In genomic region chr5:114113334-114113733, GRCm38 (mm10) we compare ENCODE assay signal across 18 mouse cellular contexts. TPM values are rescaled to one million over a fixed set of nuclear protein-coding genes. Genes with fewer than 3 reads are reported as not detected.
A peak's percentile ranks its signal among the peaks of the same experiment; 100 is the strongest.
DNase-seq lines count a peak whose midpoint lies in the region; ATAC-seq and TF ChIP-seq lines count a peak whose summit lies in the region.
"Had no signal": no experiment of that assay in that cellular context is flagged by ENCODE, and none has a peak within 500 bp of the region (broad histone marks: within the 10 kb centered on the region; RNA-seq: fewer than 3 reads in every experiment).

No protein-coding gene starts in this region.

- H3K4me1 ChIP-seq in liver, postnatal 0 days (ENCODE audit: insufficient read depth): no peaks in the 10 kb centered on the region
- H3K4me1 ChIP-seq in G1E (ENCODE audit: insufficient read depth, low read depth, low read length): no peaks in the 10 kb centered on the region
- no peaks in the 10 kb centered on the region for H3K4me1 ChIP-seq in forebrain, embryonic 16.5 days (replicated peaks; ENCODE audit: control insufficient read depth, insufficient read depth, low read length)
- H3K4me1 ChIP-seq: embryonic facial prominence, embryonic 12.5 days; midbrain, embryonic 10.5 days had no signal

- H3K9ac ChIP-seq in liver, postnatal 0 days (replicated peaks): no peak overlapping the region
- H3K9ac ChIP-seq in forebrain, embryonic 16.5 days (replicated peaks; ENCODE audit: low read depth, low read length): no peak overlapping the region
- H3K9ac ChIP-seq: embryonic facial prominence, embryonic 12.5 days; hindbrain, embryonic 14.5 days had no signal

- no peak overlapping the region for H3K4me3 ChIP-seq in liver, postnatal 0 days (ENCODE audit: low read depth, low read length)
- no peak overlapping the region for H3K4me3 ChIP-seq in G1E (ENCODE audit: low read depth, low read length)
- no peak overlapping the region for H3K4me3 ChIP-seq in forebrain, embryonic 16.5 days (replicated peaks; ENCODE audit: low read length)
- H3K4me3 ChIP-seq: embryonic facial prominence, embryonic 12.5 days; midbrain, embryonic 10.5 days had no signal

- WGBS in liver, postnatal 0 days (ENCODE audit: insufficient replicate concordance): 86% methylated on average over 6 of the region's 6 CpGs
- WGBS in forebrain, embryonic 16.5 days: 88% methylated on average over 6 of the region's 6 CpGs

- H3K27me3 ChIP-seq in liver, postnatal 0 days (ENCODE audit: insufficient read depth, low read length): no peaks in the 10 kb centered on the region
- no peaks in the 10 kb centered on the region for H3K27me3 ChIP-seq in G1E (ENCODE audit: insufficient read depth, low read length)
- no peaks in the 10 kb centered on the region for H3K27me3 ChIP-seq in splenic B cell, adult 2 months (ENCODE audit: control insufficient read depth, insufficient read depth, low read length, poor library complexity, severe bottlenecking)
- H3K27me3 ChIP-seq in forebrain, embryonic 16.5 days (replicated peaks; ENCODE audit: control insufficient read depth, insufficient read depth, low read length): no peaks in the 10 kb centered on the region
- H3K27me3 ChIP-seq: embryonic facial prominence, embryonic 12.5 days had no signal

- H3K4me2 ChIP-seq in liver, postnatal 0 days (ENCODE audit: low read depth, low read length): no peak overlapping the region
- H3K4me2 ChIP-seq in forebrain, embryonic 16.5 days (ENCODE audit: low read length): no peak overlapping the region
- H3K4me2 ChIP-seq: embryonic facial prominence, embryonic 12.5 days; heart, embryonic 11.5 days; hindbrain, embryonic 14.5 days had no signal

- no peak overlapping the region for H3K27ac ChIP-seq in liver, postnatal 0 days (ENCODE audit: low read depth)
- H3K27ac ChIP-seq in forebrain, embryonic 16.5 days (ENCODE audit: low read length): no peak overlapping the region
- H3K27ac ChIP-seq: embryonic facial prominence, embryonic 12.5 days; hindbrain, embryonic 14.5 days; midbrain, embryonic 10.5 days had no signal

- H3K36me3 ChIP-seq in liver, postnatal 0 days (replicated peaks; ENCODE audit: insufficient read depth, low read length): peaks cover 27% of the 10 kb centered on the region
- H3K36me3 ChIP-seq in G1E (replicated peaks): peaks cover 97% of the 10 kb centered on the region
- H3K36me3 ChIP-seq in splenic B cell, adult 2 months (ENCODE audit: control insufficient read depth, insufficient read depth, low read length, poor library complexity, severe bottlenecking): peaks cover 2% of the 10 kb centered on the region
- H3K36me3 ChIP-seq in forebrain, embryonic 16.5 days (ENCODE audit: control insufficient read depth, insufficient read depth): peaks cover 34% of the 10 kb centered on the region

- no peak for ATAC-seq in liver, postnatal 0 days
- ATAC-seq in G1E (ENCODE audit: extremely low read depth, insufficient number of reproducible peaks, low FRiP score, poor library complexity, severe bottlenecking): no peak
- no peak for ATAC-seq in forebrain, embryonic 16.5 days

- TF ChIP-seq EP300 in liver, postnatal 0 days (IDR thresholded peaks at IDR 0.05; ENCODE audit: low read depth): no peak

- DNase-seq in embryo, embryonic 10.5 days (ENCODE audit: low spot score): peak; percentile 22
- no peak for DNase-seq in embryo, embryonic 9.5 days (ENCODE audit: extremely low spot score)
- DNase-seq in liver, postnatal 0 days: no peak
- no peak for DNase-seq in liver
- DNase-seq in G1E (ENCODE audit: low spot score): no peak
- peak; percentile 28 for DNase-seq in splenic B cell, adult 2 months (ENCODE audit: low read depth, low spot score)
- no peak for DNase-seq in c-Kit-positive CD71-positive TER-119-positive erythroid progenitor cells, embryonic 14.5 days (ENCODE audit: low spot score)
- DNase-seq: cerebellum, adult 9-10 months; kidney, adult 9 months; layer of hippocampus, adult 9-11 months; lung, adult 18-20 months; thymus, adult 18-20 months had no signal

- peak; percentile 44 for TF ChIP-seq CTCF in liver, postnatal 0 days (IDR thresholded peaks at IDR 0.05; ENCODE audit: low read depth)
- TF ChIP-seq CTCF in G1E (IDR thresholded peaks at IDR 0.05; ENCODE audit: low read depth, low read length): peak; percentile 18; the same call in 1 of the 2 replicates

- H3K9me3 ChIP-seq in liver, postnatal 0 days (ENCODE audit: low read length): no peaks in the 10 kb centered on the region; the same call in 1 of the 2 replicates
- no peaks in the 10 kb centered on the region for H3K9me3 ChIP-seq in G1E (replicated peaks)
- no peaks in the 10 kb centered on the region for H3K9me3 ChIP-seq in forebrain, embryonic 16.5 days (ENCODE audit: control insufficient read depth, low read length)
- H3K9me3 ChIP-seq: embryonic facial prominence, embryonic 12.5 days; midbrain, embryonic 10.5 days had no signal

RNA-seq across cellular contexts. Expression of gene Alkbh2, which starts 14.7 kb away (rescaled TPM):
- 4.5 and 5.7 TPM in 2 replicates for polyA plus RNA-seq in liver, postnatal 0 days (2015; fragmentation: Nextera tagmentation; extraction: Ambion mirVana)
- total RNA-seq in G1E (2014; fragmentation: Nextera tagmentation): 6.8 and 8.2 TPM in 2 replicates
- total RNA-seq in G1E (2017): 3.7 and 7.1 TPM in 2 replicates
- 19.0 and 20.5 TPM in 2 replicates for polyA plus RNA-seq in G1E (2012)
- polyA plus RNA-seq in forebrain, embryonic 16.5 days (2015; fragmentation: Nextera tagmentation; extraction: Ambion mirVana): 5.3 and 6.4 TPM in 2 replicates

RNA-seq across cellular contexts. Expression of gene Ung, which starts 16.9 kb away (rescaled TPM):
- 11.8 TPM in 2 replicates for polyA plus RNA-seq in liver, postnatal 0 days (2015; fragmentation: Nextera tagmentation; extraction: Ambion mirVana)
- total RNA-seq in G1E (2014; fragmentation: Nextera tagmentation) (13.9 and 16.5 TPM in 2 replicates), G1E (2017) (17.6 and 19.5 TPM in 2 replicates)
- polyA plus RNA-seq in G1E (2012): 87.8 and 89.3 TPM in 2 replicates
- polyA plus RNA-seq in forebrain, embryonic 16.5 days (2015; fragmentation: Nextera tagmentation; extraction: Ambion mirVana): 19.1 TPM in 2 replicates

RNA-seq across cellular contexts. Expression of gene Svop, which starts 22.0 kb away (rescaled TPM):
- polyA plus RNA-seq in liver, postnatal 0 days (2015; fragmentation: Nextera tagmentation; extraction: Ambion mirVana): not detected in 2 replicates
- total RNA-seq in G1E (2014; fragmentation: Nextera tagmentation) (not detected in 2 replicates), G1E (2017) (0.05 and 0.06 TPM in 2 replicates)
- polyA plus RNA-seq in G1E (2012): not detected in 2 replicates
- 84.6 and 102 TPM in 2 replicates for polyA plus RNA-seq in forebrain, embryonic 16.5 days (2015; fragmentation: Nextera tagmentation; extraction: Ambion mirVana)
- total RNA-seq: gastrocnemius, adult 8-10 months had no signal
- polyA plus RNA-seq: heart, embryonic 11.5 days had no signal

RNA-seq across cellular contexts. Expression of gene Acacb, which starts 33.0 kb away (rescaled TPM):
- polyA plus RNA-seq in liver, postnatal 0 days (2015; fragmentation: Nextera tagmentation; extraction: Ambion mirVana): 1.0 and 1.2 TPM in 2 replicates
- total RNA-seq in G1E (2014; fragmentation: Nextera tagmentation) (0.34 and 2.6 TPM in 2 replicates), G1E (2017) (0.35 and 0.76 TPM in 2 replicates)
- polyA plus RNA-seq in G1E (2012): 0.43 and 0.55 TPM in 2 replicates
- 1.2 and 2.9 TPM in 2 replicates for polyA plus RNA-seq in forebrain, embryonic 16.5 days (2015; fragmentation: Nextera tagmentation; extraction: Ambion mirVana)

RNA-seq across cellular contexts. Expression of gene Usp30, which starts 48.1 kb away (rescaled TPM):
- polyA plus RNA-seq in liver, postnatal 0 days (2015; fragmentation: Nextera tagmentation; extraction: Ambion mirVana): 2.6 and 2.8 TPM in 2 replicates
- total RNA-seq in G1E (2014; fragmentation: Nextera tagmentation): 11.8 and 19.3 TPM in 2 replicates
- total RNA-seq in G1E (2017): 7.6 and 9.0 TPM in 2 replicates
- polyA plus RNA-seq in G1E (2012): 9.9 TPM in 2 replicates
- polyA plus RNA-seq in forebrain, embryonic 16.5 days (2015; fragmentation: Nextera tagmentation; extraction: Ambion mirVana): 17.9 and 20.6 TPM in 2 replicates

Comparison
In these comparisons a context has a peak if more than half of its experiments do, and no peak if none do; other contexts are left out.
1. DNase-seq: peak in embryo, embryonic 10.5 days (single experiment) and splenic B cell, adult 2 months (single experiment); none in embryo, embryonic 9.5 days (single experiment), liver, postnatal 0 days (single experiment), liver (single experiment), G1E (single experiment) and c-Kit-positive CD71-positive TER-119-positive erythroid progenitor cells, embryonic 14.5 days (single experiment).
2. RNA of gene Svop, which starts 22.0 kb away (polyA plus RNA-seq): 84.6 to 102 TPM in forebrain, embryonic 16.5 days; not detected in liver, postnatal 0 days and not detected in G1E; every median in the first group is over 10 times any median in the second.